Mouse (Mus musculus): ENCODE results near the gene Lrrc59.

- no peak for TF ChIP-seq CTCF (IDR thresholded peaks at IDR 0.05; ENCODE audit: control insufficient read depth, insufficient read depth, insufficient read length)
- no peak for TF ChIP-seq MAX (IDR thresholded peaks at IDR 0.05)
- no peak for TF ChIP-seq USF1 (IDR thresholded peaks at IDR 0.05; ENCODE audit: low read depth)
Measured at GRCm38 (mm10) chr11:94629884-94630198, 274 bp downstream of the Lrrc59 start.
